Mouse (Mus musculus): Measurements from ENCODE around the gene Csrnp3. TPM values are rescaled to one million over a fixed set of nuclear protein-coding genes. Genes with fewer than 3 reads are reported as not detected.
A peak's percentile ranks its signal among the peaks of the same experiment; 100 is the strongest.

Csrnp3 gene
- total and polyA plus RNA-seq, 2 experiments from 2014 or later, result 46.2 to 98.2 TPM

DNA sequence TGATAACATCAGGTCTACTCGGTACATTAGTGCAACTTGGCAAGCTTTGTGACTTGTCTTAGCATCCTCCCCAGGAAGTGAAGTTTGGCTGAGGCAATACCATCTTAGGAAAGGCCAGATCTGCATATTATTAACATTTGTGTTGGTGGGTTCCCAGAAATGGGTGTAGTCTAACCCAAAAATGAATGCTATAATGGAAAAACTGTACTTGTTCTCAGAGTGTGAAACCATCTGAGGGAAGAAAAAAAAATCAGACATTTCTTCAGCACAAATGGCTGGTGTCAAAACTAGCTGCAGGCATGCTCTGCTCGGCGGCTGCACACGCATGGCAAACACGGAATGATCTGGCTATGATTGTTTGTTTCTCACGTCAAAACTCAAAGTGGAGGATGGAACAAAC lies 18.8 kb upstream of the Csrnp3 start:
- no peaks in the 10 kb centered on the region for H3K4me1 ChIP-seq (ENCODE audit: insufficient read depth)
- no peak overlapping the region for H3K9ac ChIP-seq
- 39% methylated on average over 6 of the region's 6 CpGs for WGBS
- H3K27ac ChIP-seq (ENCODE audit: low read depth, low read length), result peak overlapping the region; percentile 68
- no peak overlapping the region for H3K4me2 ChIP-seq (ENCODE audit: low read depth)
- ATAC-seq (peak; percentile 93), DNase-seq (peak; percentile 77)
- no peaks in the 10 kb centered on the region for H3K36me3 ChIP-seq (ENCODE audit: insufficient read depth)
- no peaks in the 10 kb centered on the region for H3K27me3 ChIP-seq (ENCODE audit: insufficient read depth, low read length)
- no peaks in the 10 kb centered on the region for H3K9me3 ChIP-seq (ENCODE audit: low read length)
- no peak for TF ChIP-seq CTCF (IDR thresholded peaks at IDR 0.05; ENCODE audit: low read depth)
- H3K4me3 ChIP-seq (ENCODE audit: low read depth, low read length), result no peak overlapping the region

DNA sequence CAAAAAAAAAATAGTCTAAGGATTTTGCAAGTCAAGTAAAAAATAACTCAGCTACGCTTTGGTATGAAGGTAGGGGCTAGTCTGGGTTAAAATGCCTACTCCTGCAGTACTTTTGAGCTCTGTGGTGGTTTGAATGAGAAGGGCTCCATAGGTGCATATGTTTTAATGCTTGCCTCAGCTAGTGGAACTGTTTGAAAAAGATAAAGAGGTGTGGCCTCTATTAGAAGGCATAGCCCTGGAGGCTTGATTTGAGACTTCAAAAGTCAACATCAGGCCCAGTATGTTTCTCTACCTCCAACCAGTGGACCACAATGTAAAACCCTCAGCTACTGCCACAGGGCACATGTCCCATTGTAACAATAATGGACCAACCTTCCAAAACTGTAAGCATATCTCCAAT lies 16.9 kb upstream of the Csrnp3 start:
- TF ChIP-seq CTCF (IDR thresholded peaks at IDR 0.05; ENCODE audit: low read depth), result no peak

DNA sequence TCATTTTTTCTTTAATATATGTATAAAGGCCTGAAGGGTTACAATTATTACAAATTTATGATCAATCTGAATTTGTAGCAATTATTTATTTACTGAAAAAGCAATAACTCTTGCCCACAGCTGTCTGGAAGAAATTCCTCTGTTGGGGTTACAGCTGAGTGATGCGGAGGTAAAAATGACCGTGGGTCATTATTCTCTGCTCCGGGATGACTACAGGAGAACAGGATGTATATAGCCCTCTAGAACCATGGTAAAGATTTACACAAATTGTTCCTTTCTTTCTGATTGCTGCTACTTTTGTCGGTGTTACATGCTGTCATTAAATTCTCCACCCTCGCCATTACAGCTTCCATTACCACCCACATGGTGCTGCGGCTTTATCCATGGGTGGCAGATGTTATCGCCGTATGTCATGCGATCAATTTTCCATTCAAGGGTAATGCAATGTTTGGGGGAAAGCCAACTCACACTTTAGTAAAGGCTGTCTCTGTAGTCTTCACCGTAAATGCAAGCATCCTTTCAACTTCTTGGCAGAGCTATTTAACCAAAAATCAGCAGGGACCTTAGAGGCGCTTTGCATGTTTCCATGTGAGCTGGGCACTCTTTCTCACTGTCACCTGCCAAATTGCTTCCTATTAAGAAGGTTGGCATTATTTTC lies 12.7 kb upstream of the Csrnp3 start:
- 31% methylated on average over 11 of the region's 11 CpGs for WGBS
- no peaks in the 10 kb centered on the region for H3K27me3 ChIP-seq (ENCODE audit: insufficient read depth, low read length)
- ATAC-seq, result peak; percentile 85
- peak overlapping the region; percentile 28; the same call in 1 of the 2 replicates for H3K4me2 ChIP-seq (ENCODE audit: low read depth)
- no peaks in the 10 kb centered on the region; the same call in 1 of the 2 replicates for H3K4me1 ChIP-seq (ENCODE audit: insufficient read depth)
- H3K27ac ChIP-seq (ENCODE audit: low read depth, low read length), result peak overlapping the region; percentile 2; the same call in 1 of the 2 replicates
- H3K9me3 ChIP-seq (ENCODE audit: low read length), result no peaks in the 10 kb centered on the region
- H3K36me3 ChIP-seq (ENCODE audit: insufficient read depth), result no peaks in the 10 kb centered on the region
- H3K9ac ChIP-seq, result no peak overlapping the region
- peak; percentile 71 for DNase-seq
- no peak for TF ChIP-seq CTCF (IDR thresholded peaks at IDR 0.05; ENCODE audit: low read depth)
- no peak overlapping the region for H3K4me3 ChIP-seq (ENCODE audit: low read depth, low read length)

More for the DNA sequence above, 16.9 kb upstream of the Csrnp3 start:
- no peak overlapping the region for H3K9ac ChIP-seq
- H3K4me2 ChIP-seq (ENCODE audit: low read depth), result no peak overlapping the region
- H3K4me1 ChIP-seq (ENCODE audit: insufficient read depth), result no peaks in the 10 kb centered on the region; the same call in 1 of the 2 replicates
- ATAC-seq, result no peak
- no peaks in the 10 kb centered on the region for H3K27me3 ChIP-seq (ENCODE audit: insufficient read depth, low read length)
- H3K9me3 ChIP-seq (ENCODE audit: low read length), result no peaks in the 10 kb centered on the region
- H3K4me3 ChIP-seq (ENCODE audit: low read depth, low read length), result no peak overlapping the region
- no peak overlapping the region for H3K27ac ChIP-seq (ENCODE audit: low read depth, low read length)
- no peaks in the 10 kb centered on the region for H3K36me3 ChIP-seq (ENCODE audit: insufficient read depth)
- WGBS, result 90% methylated on average over 1 of the region's 1 CpGs
- no peak for DNase-seq

DNA sequence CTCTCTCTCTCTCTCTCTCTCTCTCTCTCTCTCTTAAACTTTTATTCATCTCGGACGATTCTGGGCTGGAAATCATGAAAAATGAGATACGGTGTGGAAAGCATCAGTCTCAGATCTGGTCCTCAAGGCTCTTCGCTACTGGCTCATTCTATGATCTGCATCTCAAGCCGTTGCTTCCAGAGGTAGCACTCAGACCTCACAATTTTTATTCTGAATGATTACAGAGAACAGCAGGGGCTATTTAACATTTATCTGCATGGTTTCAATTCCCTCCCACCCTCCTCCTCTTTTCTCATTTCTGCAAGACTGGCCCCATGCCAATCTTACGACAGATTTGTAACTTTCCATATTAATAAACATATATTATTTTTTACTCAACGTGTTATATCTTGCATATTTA lies 12.1 kb upstream of the Csrnp3 start:
- DNase-seq, result no peak
- no peak overlapping the region; the same call in 1 of the 2 replicates for H3K27ac ChIP-seq (ENCODE audit: low read depth, low read length)
- TF ChIP-seq CTCF (IDR thresholded peaks at IDR 0.05; ENCODE audit: low read depth), result no peak
- H3K9me3 ChIP-seq (ENCODE audit: low read length), result no peaks in the 10 kb centered on the region
- H3K9ac ChIP-seq, result no peak overlapping the region
- H3K4me2 ChIP-seq (ENCODE audit: low read depth), result peak overlapping the region; percentile 28; the same call in 1 of the 2 replicates
- no peaks in the 10 kb centered on the region; the same call in 1 of the 2 replicates for H3K4me1 ChIP-seq (ENCODE audit: insufficient read depth)
- no peaks in the 10 kb centered on the region for H3K27me3 ChIP-seq (ENCODE audit: insufficient read depth, low read length)
- ATAC-seq, result peak; percentile 32; the same call in 1 of the 2 replicates
- H3K4me3 ChIP-seq (ENCODE audit: low read depth, low read length), result no peak overlapping the region
- 31% methylated on average over 7 of the region's 7 CpGs for WGBS
- no peaks in the 10 kb centered on the region for H3K36me3 ChIP-seq (ENCODE audit: insufficient read depth)

DNA sequence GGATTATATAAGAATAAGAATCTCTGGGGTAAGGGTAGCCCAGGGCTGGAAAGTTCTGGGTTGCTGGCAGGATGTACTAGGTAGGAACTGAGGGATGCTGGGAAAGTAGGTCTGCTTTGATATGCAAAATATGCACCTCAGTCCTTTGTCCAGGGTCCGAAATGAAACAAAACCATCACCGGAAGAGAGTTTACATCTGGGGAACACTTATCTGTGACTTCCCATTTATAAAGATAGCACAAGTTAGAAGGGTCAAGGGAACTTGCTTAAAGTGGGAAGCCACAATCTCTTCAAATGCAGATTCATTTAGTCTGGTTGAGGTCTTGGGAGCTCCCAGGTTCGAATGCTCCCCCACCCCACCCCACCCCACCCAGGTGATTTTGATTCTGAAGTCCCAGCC lies 4.0 kb upstream of the Csrnp3 start:
- Histone ChIP-seq H3K4me2 (ENCODE audit: low read depth) (no peak overlapping the region), H3K9me3 (ENCODE audit: low read length) (no peaks in the 10 kb centered on the region), H3K36me3 (ENCODE audit: insufficient read depth) (no peaks in the 10 kb centered on the region), H3K27me3 (ENCODE audit: insufficient read depth, low read length) (no peaks in the 10 kb centered on the region), H3K27ac (ENCODE audit: low read depth, low read length) (no peak overlapping the region), H3K4me3 (ENCODE audit: low read depth, low read length) (no peak overlapping the region), H3K4me1 (ENCODE audit: insufficient read depth) (0 out of 2 replicates have a peak, but pooled peaks cover 2% of the 10 kb centered on the region), H3K9ac (no peak overlapping the region)
- no peak for ATAC-seq
- DNase-seq, result no peak
- no peak for TF ChIP-seq CTCF (IDR thresholded peaks at IDR 0.05; ENCODE audit: low read depth)
- 57% methylated on average over 3 of the region's 3 CpGs for WGBS

DNA sequence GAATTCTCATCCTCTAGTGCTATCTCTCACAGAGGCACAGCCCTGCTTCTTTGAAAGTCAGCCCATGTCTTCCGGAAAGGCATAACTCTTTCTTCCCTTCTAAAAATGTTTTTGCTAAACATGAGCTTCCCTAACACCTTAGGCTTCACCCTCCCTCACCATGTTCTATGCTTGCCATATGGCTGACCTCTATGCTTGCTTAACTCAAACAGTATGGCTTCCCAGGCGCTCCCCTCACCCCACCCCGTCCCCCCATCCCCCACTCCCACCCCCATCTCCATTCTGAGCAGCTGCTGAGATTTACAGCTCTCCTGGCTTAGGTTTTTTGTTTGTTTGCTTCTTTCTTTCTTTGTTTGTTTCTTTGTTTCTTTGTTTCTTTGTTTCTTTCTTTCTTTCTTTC lies 3.2 kb upstream of the Csrnp3 start:
- H3K4me2 ChIP-seq (ENCODE audit: low read depth), result no peak overlapping the region
- no peaks in the 10 kb centered on the region for H3K27me3 ChIP-seq (ENCODE audit: insufficient read depth, low read length)
- 33% methylated on average over 3 of the region's 3 CpGs for WGBS
- no peaks in the 10 kb centered on the region for H3K9me3 ChIP-seq (ENCODE audit: low read length)
- no peak overlapping the region for H3K9ac ChIP-seq
- DNase-seq (no peak), ATAC-seq (no peak)
- H3K27ac ChIP-seq (ENCODE audit: low read depth, low read length), result no peak overlapping the region
- 0 out of 2 replicates have a peak, but pooled peaks cover 2% of the 10 kb centered on the region for H3K4me1 ChIP-seq (ENCODE audit: insufficient read depth)
- TF ChIP-seq CTCF (IDR thresholded peaks at IDR 0.05; ENCODE audit: low read depth), result no peak
- H3K4me3 ChIP-seq (ENCODE audit: low read depth, low read length), result no peak overlapping the region
- no peaks in the 10 kb centered on the region for H3K36me3 ChIP-seq (ENCODE audit: insufficient read depth)

DNA sequence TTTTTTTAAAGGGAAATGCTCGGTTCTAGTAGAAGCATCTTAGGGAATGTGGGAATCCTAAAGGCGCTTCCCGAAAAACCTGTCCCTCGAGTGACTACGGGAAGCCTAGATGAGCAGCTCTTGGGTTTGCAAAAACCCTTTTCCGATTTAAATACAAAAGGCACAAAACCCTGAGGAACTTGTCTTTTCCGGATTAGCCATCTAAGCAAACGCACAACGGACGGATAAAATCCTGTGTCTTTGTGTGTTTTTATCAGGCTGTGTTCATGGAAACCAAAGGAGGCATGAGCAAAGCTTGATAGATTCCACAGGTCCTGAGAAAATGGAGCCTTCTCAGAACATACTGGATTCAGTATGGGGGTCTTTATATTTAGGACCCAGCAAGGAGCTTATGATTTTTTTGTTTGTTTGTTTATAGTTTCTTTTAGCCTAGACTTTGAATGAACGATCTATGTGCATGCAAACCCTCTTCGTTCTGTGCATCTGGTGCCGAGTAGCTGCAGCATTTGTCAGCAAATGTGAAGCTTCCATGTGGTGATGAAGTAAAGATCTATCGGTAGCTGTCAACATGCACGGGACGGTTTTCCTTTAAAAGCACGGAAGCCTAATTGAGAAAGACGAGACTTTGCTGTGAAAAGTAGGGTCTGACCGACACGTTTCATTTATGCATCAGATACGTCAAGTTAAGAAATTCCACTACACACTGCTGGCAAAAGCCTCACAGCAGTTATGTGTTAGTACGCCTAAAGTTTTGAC lies 611 bp downstream of the Csrnp3 start:
- WGBS, result under 1% methylated on average over 22 of the region's 22 CpGs
- no peaks in the 10 kb centered on the region for H3K36me3 ChIP-seq (ENCODE audit: insufficient read depth)
- H3K4me2 ChIP-seq (ENCODE audit: low read depth), result peak overlapping the region; percentile 46
- peaks cover 2% of the 10 kb centered on the region; the same call in 1 of the 2 replicates for H3K4me1 ChIP-seq (ENCODE audit: insufficient read depth)
- H3K4me3 ChIP-seq (ENCODE audit: low read depth, low read length), result peak overlapping the region; percentile 55
- H3K27ac ChIP-seq (ENCODE audit: low read depth, low read length), result peak overlapping the region; percentile 90
- TF ChIP-seq CTCF (IDR thresholded peaks at IDR 0.05; ENCODE audit: low read depth), result no peak
- H3K9me3 ChIP-seq (ENCODE audit: low read length), result no peaks in the 10 kb centered on the region
- peak; percentile 75 for DNase-seq
- H3K27me3 ChIP-seq (ENCODE audit: insufficient read depth, low read length), result no peaks in the 10 kb centered on the region
- H3K9ac ChIP-seq, result peak overlapping the region; percentile 74
- ATAC-seq, result peak; percentile 28; the same call in 1 of the 2 replicates

Measured in forebrain, postnatal 0 days (tissue).